Mouse (Mus musculus) kidney, embryonic 14.5 days (tissue): Measurements from ENCODE around the gene Serpina3a. TPM values are rescaled to one million over a fixed set of nuclear protein-coding genes. Genes with fewer than 3 reads are reported as not detected.

Source experiments
- ATAC-seq: fragments of 200-750 bp; cut with Nextera tagmentation; 2 replicates; pipeline ENCODE4 v1.8.0; 2017; ENCODE audit warnings: moderate number of reproducible peaks, mild to moderate bottlenecking, moderate TSS enrichment, moderate library complexity; ENCODE audit not compliant: low FRiP score, low TSS enrichment
- H3K27ac ChIP-seq: fragments of 300-500 bp; sonication (generic); 2 replicates; pipeline ENCODE4 v1.5.1; 2014; ENCODE audit warnings: low read depth, mild to moderate bottlenecking, low read length, moderate library complexity, mixed read lengths
- H3K27me3 ChIP-seq: fragments of 300-500 bp; sonication (generic); 2 replicates; pipeline ENCODE4 v1.6.1; 2014; ENCODE audit warnings: mild to moderate bottlenecking, low read length; ENCODE audit not compliant: control insufficient read depth, insufficient read depth
- H3K36me3 ChIP-seq: fragments of 300-500 bp; sonication (generic); 2 replicates; pipeline ENCODE4 v1.6.1; 2014; ENCODE audit warnings: low read length, mixed read lengths; ENCODE audit not compliant: control insufficient read depth, insufficient read depth
- H3K4me1 ChIP-seq: fragments of 300-500 bp; sonication (generic); 2 replicates; pipeline ENCODE4 v1.6.1; 2014; ENCODE audit warnings: low read length, mixed read lengths; ENCODE audit not compliant: control insufficient read depth, insufficient read depth
- H3K4me2 ChIP-seq: fragments of 300-500 bp; sonication (generic); replicated peaks from 2 replicates; pipeline ENCODE4 v1.6.1; 2014; ENCODE audit warnings: low read depth, mild to moderate bottlenecking, low read length
- H3K4me3 ChIP-seq: fragments of 300-500 bp; sonication (generic); 2 replicates; pipeline ENCODE4 v1.5.1; 2014; ENCODE audit warnings: mild to moderate bottlenecking, low read length
- H3K9ac ChIP-seq: fragments of 300-500 bp; sonication (generic); 2 replicates; pipeline ENCODE4 v1.6.1; 2014; ENCODE audit warnings: low read depth, mild to moderate bottlenecking, low read length, moderate library complexity
- H3K9me3 ChIP-seq: fragments of 300-500 bp; sonication (generic); 2 replicates; pipeline ENCODE4 v1.6.1; 2016; ENCODE audit warnings: low read length; ENCODE audit not compliant: control insufficient read depth
- WGBS: fragments of 180-500 bp; shearing (Covaris S2); extraction: QIAGEN DNeasy Blood & Tissue Kit; methylation state at CpG from one replicate; pipeline ENCODE4 v1.1.7; 2014; 5-methylcytosine and 5-hydroxymethylcytosine counted together
- polyA plus RNA-seq: library from polyadenylated mRNA; unstranded; fragments of >200 nt; fragmentation: Nextera tagmentation; extraction: Ambion mirVana; gene quantifications from 2 replicates; pipeline ENCODE4 v1.2.1, GENCODE M21; 2014

Gene Serpina3a
- polyA plus RNA-seq, 1 experiment from 2014 or later, result not detected

- no peak for ATAC-seq
- Histone ChIP-seq H3K4me3 (no peak overlapping the region), H3K9me3 (no peaks in the 10 kb centered on the region), H3K4me2 (no peak overlapping the region), H3K9ac (no peak overlapping the region), H3K27ac (no peak overlapping the region), H3K36me3 (no peaks in the 10 kb centered on the region), H3K4me1 (no peaks in the 10 kb centered on the region), H3K27me3 (no peaks in the 10 kb centered on the region)
- 74% methylated on average over 1 of the region's 1 CpGs for WGBS
These were observed 21.2 kb upstream of the Serpina3a start for GRCm38 (mm10) chr12:104091303-104091702.

GRCm38 (mm10) chr12:104100768-104101167 is 11.8 kb upstream of the Serpina3a start, which contains the start of gene Serpina5:
Serpina5 (plus strand) TSS chr12:104101113.
- Histone ChIP-seq H3K36me3 (no peaks in the 10 kb centered on the region), H3K27ac (no peak within 1 kb of the TSS), H3K4me1 (no peaks in the 10 kb centered on the region), H3K9me3 (no peaks in the 10 kb centered on the region), H3K9ac (no peak within 1 kb of the TSS), H3K27me3 (no peaks in the 10 kb centered on the region), H3K4me2 (no peak within 1 kb of the TSS), H3K4me3 (no peak within 1 kb of the TSS)
- no peak for ATAC-seq
- WGBS, result 91% methylated on average over 6 of the region's 6 CpGs

- H3K9me3 ChIP-seq, result no peaks in the 10 kb centered on the region
- no peak overlapping the region for H3K4me2 ChIP-seq
- H3K4me1 ChIP-seq, result no peaks in the 10 kb centered on the region
- no peak overlapping the region for H3K9ac ChIP-seq
- H3K27ac ChIP-seq, result no peak overlapping the region
- no peaks in the 10 kb centered on the region for H3K36me3 ChIP-seq
- H3K27me3 ChIP-seq, result no peaks in the 10 kb centered on the region
- ATAC-seq, result no peak
- H3K4me3 ChIP-seq, result no peak overlapping the region
These were observed 6.7 kb upstream of the Serpina3a start for GRCm38 (mm10) chr12:104105847-104106246.

GRCm38 (mm10) chr12:104106919-104107318 is 5.6 kb upstream of the Serpina3a start:
- Histone ChIP-seq H3K4me1 (no peaks in the 10 kb centered on the region), H3K27ac (no peak overlapping the region), H3K9me3 (no peaks in the 10 kb centered on the region), H3K4me2 (no peak overlapping the region), H3K36me3 (no peaks in the 10 kb centered on the region), H3K9ac (no peak overlapping the region), H3K27me3 (no peaks in the 10 kb centered on the region), H3K4me3 (no peak overlapping the region)
- no peak for ATAC-seq

- H3K27ac ChIP-seq, result no peak overlapping the region
- H3K36me3 ChIP-seq, result no peaks in the 10 kb centered on the region
- 74% methylated on average over 2 of the region's 2 CpGs for WGBS
- H3K9ac ChIP-seq, result no peak overlapping the region
- H3K4me2 ChIP-seq, result no peak overlapping the region
- no peak for ATAC-seq
- no peaks in the 10 kb centered on the region for H3K4me1 ChIP-seq
- no peak overlapping the region for H3K4me3 ChIP-seq
- no peaks in the 10 kb centered on the region for H3K27me3 ChIP-seq
- H3K9me3 ChIP-seq, result no peaks in the 10 kb centered on the region
These were observed 4.0 kb upstream of the Serpina3a start for GRCm38 (mm10) chr12:104108507-104108906.

GRCm38 (mm10) chr12:104114921-104115579 is 2.5 kb downstream of the Serpina3a start:
- Histone ChIP-seq H3K4me1 (no peaks in the 10 kb centered on the region), H3K36me3 (no peaks in the 10 kb centered on the region), H3K4me2 (no peak overlapping the region), H3K27ac (no peak overlapping the region), H3K9ac (no peak overlapping the region), H3K27me3 (no peaks in the 10 kb centered on the region), H3K9me3 (no peaks in the 10 kb centered on the region), H3K4me3 (no peak overlapping the region)
- ATAC-seq, result no peak
- WGBS, result 50% methylated on average over 3 of the region's 3 CpGs

GRCm38 (mm10) chr12:104123097-104123496 is 10.6 kb downstream of the Serpina3a start:
- Histone ChIP-seq H3K27me3 (no peaks in the 10 kb centered on the region), H3K4me1 (no peaks in the 10 kb centered on the region), H3K4me3 (no peak overlapping the region), H3K4me2 (no peak overlapping the region), H3K9ac (no peak overlapping the region), H3K27ac (no peak overlapping the region), H3K9me3 (no peaks in the 10 kb centered on the region), H3K36me3 (no peaks in the 10 kb centered on the region)
- no peak for ATAC-seq
- WGBS, result 87% methylated on average over 1 of the region's 1 CpGs

GRCm38 (mm10) chr12:104123996-104124395 is 11.5 kb downstream of the Serpina3a start:
- H3K36me3 ChIP-seq, result no peaks in the 10 kb centered on the region
- H3K27ac ChIP-seq, result no peak overlapping the region
- no peak overlapping the region for H3K4me2 ChIP-seq
- no peak for ATAC-seq
- H3K27me3 ChIP-seq, result no peaks in the 10 kb centered on the region
- no peaks in the 10 kb centered on the region for H3K9me3 ChIP-seq
- H3K4me1 ChIP-seq, result no peaks in the 10 kb centered on the region
- 93% methylated on average over 2 of the region's 2 CpGs for WGBS
- no peak overlapping the region for H3K9ac ChIP-seq
- no peak overlapping the region for H3K4me3 ChIP-seq

GRCm38 (mm10) chr12:104125021-104125560 is 12.6 kb downstream of the Serpina3a start:
- H3K27me3 ChIP-seq, result no peaks in the 10 kb centered on the region
- no peak overlapping the region for H3K4me2 ChIP-seq
- no peak for ATAC-seq
- no peaks in the 10 kb centered on the region for H3K36me3 ChIP-seq
- H3K4me1 ChIP-seq, result no peaks in the 10 kb centered on the region
- H3K9me3 ChIP-seq, result no peaks in the 10 kb centered on the region
- 79% methylated on average over 5 of the region's 5 CpGs for WGBS
- no peak overlapping the region for H3K9ac ChIP-seq
- H3K4me3 ChIP-seq, result no peak overlapping the region
- no peak overlapping the region for H3K27ac ChIP-seq
